Mouse (Mus musculus) testis, adult 2 months (tissue): ENCODE data around the gene Cdc34. TPM values are rescaled to one million over a fixed set of nuclear protein-coding genes. Genes with fewer than 3 reads are reported as not detected.

Experiments used
- H3K27ac ChIP-seq: fragments of 200-500 bp; 2 replicates; pipeline ENCODE4 v1.5.1; 2012; ENCODE audit warnings: low read depth, low read length; ENCODE audit not compliant: control insufficient read depth, insufficient read depth
- H3K27me3 ChIP-seq: fragments of 200-500 bp; 2 replicates; pipeline ENCODE4 v1.6.1; 2012; ENCODE audit warnings: mild to moderate bottlenecking, low read length, moderate library complexity; ENCODE audit not compliant: control insufficient read depth, insufficient read depth
- H3K36me3 ChIP-seq: fragments of 200-500 bp; 2 replicates; pipeline ENCODE4 v1.6.1; 2012; ENCODE audit warnings: mild to moderate bottlenecking, low read length; ENCODE audit not compliant: control insufficient read depth, insufficient read depth
- H3K4me1 ChIP-seq: fragments of 200-500 bp; 2 replicates; pipeline ENCODE4 v1.6.1; 2012; ENCODE audit warnings: low read length; ENCODE audit not compliant: control insufficient read depth, insufficient read depth
- H3K4me3 ChIP-seq: fragments of 200-500 bp; 2 replicates; pipeline ENCODE4 v1.5.1; 2012; ENCODE audit warnings: low read depth, mild to moderate bottlenecking, low read length, moderate library complexity, mixed read lengths; ENCODE audit not compliant: control insufficient read depth
- CTCF ChIP-seq: fragments of 200-500 bp; IDR thresholded peaks from 2 replicates; pipeline ENCODE4 v1.5.1; 2012; ENCODE audit warnings: low read depth, mild to moderate bottlenecking, inconsistent platforms, low read length, moderate library complexity; ENCODE audit not compliant: control insufficient read depth, insufficient read depth, insufficient replicate concordance
- POLR2A ChIP-seq: fragments of 200-500 bp; IDR thresholded peaks from 2 replicates; pipeline ENCODE4 v1.6.1; 2012; ENCODE audit warnings: low read depth, mild to moderate bottlenecking, inconsistent platforms, low read length, moderate library complexity; ENCODE audit not compliant: control insufficient read depth
- polyA plus RNA-seq: library from polyadenylated mRNA; depleted of rRNA; stranded (reverse); fragments of >200 nt; gene quantifications from 2 replicates; pipeline ENCODE4 v1.2.3, GENCODE M21; 2012

Cdc34 gene
- polyA plus RNA-seq, 1 experiment: 855 TPM

GRCm38 (mm10) chr10:79672088-79672455 lies 9.9 kb upstream of the Cdc34 start:
- Histone ChIP-seq H3K4me3 (no peak overlapping the region), H3K27ac (no peak overlapping the region)
- TF ChIP-seq POLR2A: no peak
- no peak for TF ChIP-seq CTCF

GRCm38 (mm10) chr10:79673054-79673453 lies 8.9 kb upstream of the Cdc34 start:
- peaks cover 16% of the 10 kb centered on the region for H3K4me1 ChIP-seq
- no peak overlapping the region for H3K4me3 ChIP-seq
- no peaks in the 10 kb centered on the region for H3K27me3 ChIP-seq
- TF ChIP-seq CTCF (no peak), POLR2A (no peak)
- H3K27ac ChIP-seq: no peak overlapping the region
- no peaks in the 10 kb centered on the region for H3K36me3 ChIP-seq

More at GRCm38 (mm10) chr10:79672088-79672455, 9.9 kb upstream of the Cdc34 start:
- Histone ChIP-seq H3K36me3 (no peaks in the 10 kb centered on the region), H3K27me3 (no peaks in the 10 kb centered on the region), H3K4me1 (peaks cover 16% of the 10 kb centered on the region)

DNA sequence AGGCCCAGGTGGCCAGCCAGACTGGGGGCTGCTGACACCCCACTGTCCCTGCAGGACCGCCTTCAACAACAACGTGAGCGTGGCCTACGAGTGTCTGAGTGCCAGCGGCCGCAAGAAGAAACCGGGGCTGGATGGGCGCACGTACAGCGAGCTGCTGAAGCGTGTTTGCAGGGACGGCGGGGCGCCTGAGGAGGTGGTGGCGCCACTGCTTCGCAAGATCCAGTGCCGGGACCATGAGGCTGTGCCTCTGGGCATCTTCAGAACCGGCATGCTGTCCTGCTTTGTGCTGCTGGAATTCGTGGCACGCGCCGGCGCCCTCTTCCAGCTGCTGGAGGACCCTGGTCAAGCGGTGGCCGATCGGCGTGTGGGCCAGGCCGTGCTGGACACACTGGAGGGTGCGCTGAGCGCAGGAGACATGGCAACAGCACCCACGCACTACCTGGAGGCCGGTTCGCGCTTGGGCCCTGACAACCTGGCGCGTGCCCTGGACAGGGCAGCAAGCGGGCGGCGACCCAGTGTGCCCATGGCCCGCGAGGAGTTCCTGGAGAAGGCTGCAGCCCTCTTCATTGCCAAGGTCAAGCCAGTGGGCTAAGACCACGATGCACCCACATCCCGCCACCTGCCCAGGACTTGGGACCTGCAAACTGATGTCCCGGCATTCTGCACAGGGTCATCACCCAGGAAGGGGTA lies 6.5 kb upstream of the Cdc34 start:
- TF ChIP-seq CTCF (no peak), POLR2A (no peak)
- H3K4me1 ChIP-seq: peaks cover 8% of the 10 kb centered on the region
- no peaks in the 10 kb centered on the region for H3K27me3 ChIP-seq
- no peak overlapping the region for H3K27ac ChIP-seq
- no peaks in the 10 kb centered on the region for H3K36me3 ChIP-seq
- no peak overlapping the region for H3K4me3 ChIP-seq

- TF ChIP-seq CTCF: no peak
- TF ChIP-seq POLR2A: no peak
- Histone ChIP-seq H3K4me3 (peak overlapping the region; percentile 98), H3K27me3 (no peaks in the 10 kb centered on the region), H3K27ac (peak overlapping the region; percentile 86), H3K4me1 (peaks cover 10% of the 10 kb centered on the region), H3K36me3 (no peaks in the 10 kb centered on the region)
Observed at GRCm38 (mm10) chr10:79680606-79681495, 1.1 kb upstream of the Cdc34 start.

GRCm38 (mm10) chr10:79682551-79682915 lies 538 bp downstream of the Cdc34 start:
- Histone ChIP-seq H3K4me1 (peaks cover 10% of the 10 kb centered on the region), H3K36me3 (no peaks in the 10 kb centered on the region; the same call in 1 of the 2 replicates), H3K4me3 (peak overlapping the region; percentile 98), H3K27me3 (no peaks in the 10 kb centered on the region), H3K27ac (peak overlapping the region; percentile 71)
- TF ChIP-seq POLR2A (no peak), CTCF (no peak)

GRCm38 (mm10) chr10:79682916-79683582 lies 1.1 kb downstream of the Cdc34 start:
- Histone ChIP-seq H3K27ac (no peak overlapping the region; the same call in 1 of the 2 replicates), H3K4me1 (peaks cover 10% of the 10 kb centered on the region), H3K4me3 (peak overlapping the region; percentile 98), H3K36me3 (no peaks in the 10 kb centered on the region; the same call in 1 of the 2 replicates), H3K27me3 (no peaks in the 10 kb centered on the region)
- TF ChIP-seq CTCF (no peak), POLR2A (no peak)
